Mouse (Mus musculus) brain, embryonic 18.5 days (tissue): ENCODE results near the gene Gsg1.

Source experiments
- DNase-seq: peaks from one replicate; pipeline ENCODE4 v3.0.0-alpha.2; 2012; ENCODE audit warnings: low read depth, low spot score

Gsg1 gene

DNA sequence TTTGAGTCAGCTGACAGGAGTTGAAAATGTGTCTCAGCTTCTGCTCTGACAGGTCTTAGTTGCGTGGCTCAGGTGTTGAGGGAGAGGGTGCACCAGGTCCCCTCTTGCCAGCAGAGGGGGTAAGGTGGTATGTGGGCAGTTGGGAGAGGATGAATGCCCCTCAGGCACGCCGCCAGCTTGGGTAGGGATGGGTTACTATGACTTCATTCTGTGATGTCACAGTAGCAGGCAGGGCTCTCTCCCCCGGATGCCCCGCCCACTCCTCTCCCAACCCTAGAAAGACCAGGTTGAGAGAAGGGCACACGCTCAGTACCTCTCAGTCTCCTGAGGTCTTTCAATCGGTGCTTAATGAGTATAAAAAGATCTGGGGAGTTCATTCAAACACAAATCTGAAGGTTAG, at the start of gene Gsg1:
Gene Gsg1, minus strand, starts transcription at position 199 of the 400 bp plus-strand sequence.
- no peak for DNase-seq

DNA sequence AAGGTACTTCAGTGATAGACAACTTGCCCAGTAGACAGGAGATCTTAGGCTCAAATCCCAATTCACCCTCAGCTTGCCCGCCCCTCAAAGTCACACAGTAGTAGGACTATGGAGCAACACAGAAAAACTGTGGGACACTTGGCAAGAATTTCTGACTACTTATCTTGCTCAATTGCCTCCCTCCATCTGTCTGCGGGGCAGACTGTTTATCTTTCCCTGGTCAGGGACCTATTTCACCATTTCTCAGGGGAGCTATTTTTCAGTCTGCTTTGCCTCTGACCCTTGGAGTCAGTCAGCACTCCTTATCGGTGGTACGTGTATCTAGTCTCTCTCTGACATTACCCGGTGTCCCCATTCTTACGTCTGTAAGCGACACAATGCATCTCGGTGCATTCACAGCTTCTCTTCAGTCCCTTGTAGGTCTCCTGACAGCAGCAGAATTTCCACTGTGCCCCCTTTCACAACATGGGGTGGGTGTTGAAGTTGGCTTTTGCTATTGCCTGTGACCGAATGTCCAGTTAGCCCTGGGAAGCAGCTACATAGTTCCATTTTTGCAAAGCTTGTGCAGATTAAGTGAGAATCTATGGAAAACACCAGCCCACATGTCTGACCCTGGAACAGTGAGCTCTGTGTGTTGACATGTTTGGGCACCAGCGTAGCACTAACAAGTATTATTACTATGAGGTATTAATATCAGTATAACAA, 48.4 kb upstream of the Gsg1 start:
- DNase-seq, result no peak

DNA sequence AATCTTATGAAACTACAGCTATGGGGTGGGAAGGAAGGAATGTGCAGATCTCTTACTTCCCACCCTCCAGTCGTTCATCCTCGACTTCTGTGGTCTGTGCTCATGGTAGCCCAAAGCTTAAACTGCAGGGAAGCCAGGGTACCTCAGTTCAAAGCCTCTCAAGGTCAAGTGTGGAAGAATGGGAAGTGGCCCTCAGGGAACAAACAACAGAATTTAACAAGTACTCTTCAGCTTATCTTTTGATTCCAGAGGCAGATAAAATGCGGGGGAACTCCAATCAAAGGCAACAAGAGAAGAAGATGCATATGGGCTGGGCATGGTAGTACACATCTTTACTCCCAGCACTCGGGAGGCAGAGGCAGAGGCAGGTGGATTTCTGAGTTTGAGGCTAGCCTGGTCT, 46.3 kb upstream of the Gsg1 start:
- no peak for DNase-seq

DNA sequence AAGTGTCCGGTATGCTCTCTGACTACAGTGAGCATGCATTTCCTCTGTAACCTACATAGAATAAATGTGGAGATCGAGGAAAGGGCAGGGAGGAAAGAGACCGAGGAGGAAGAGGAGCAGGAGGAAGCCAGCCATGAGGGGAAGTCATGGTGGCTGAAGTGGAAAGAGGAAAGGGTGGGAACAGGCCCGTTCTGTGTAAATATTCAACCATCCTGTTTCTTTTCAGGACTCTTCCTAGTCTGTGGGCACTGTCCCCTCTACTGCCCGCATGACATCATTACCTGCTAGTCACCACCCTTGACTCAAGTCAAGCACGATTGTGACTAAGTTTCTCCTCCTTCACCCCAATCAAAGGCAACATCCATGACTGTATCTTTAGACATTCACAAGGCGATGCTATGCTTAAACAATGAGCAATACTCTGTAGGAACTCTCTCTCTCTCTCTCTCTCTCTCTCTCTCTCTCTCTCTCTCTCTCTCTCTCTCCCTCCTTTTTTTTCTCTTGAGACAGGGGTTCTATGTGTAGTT, 44.9 kb upstream of the Gsg1 start:
- DNase-seq, result no peak

DNA sequence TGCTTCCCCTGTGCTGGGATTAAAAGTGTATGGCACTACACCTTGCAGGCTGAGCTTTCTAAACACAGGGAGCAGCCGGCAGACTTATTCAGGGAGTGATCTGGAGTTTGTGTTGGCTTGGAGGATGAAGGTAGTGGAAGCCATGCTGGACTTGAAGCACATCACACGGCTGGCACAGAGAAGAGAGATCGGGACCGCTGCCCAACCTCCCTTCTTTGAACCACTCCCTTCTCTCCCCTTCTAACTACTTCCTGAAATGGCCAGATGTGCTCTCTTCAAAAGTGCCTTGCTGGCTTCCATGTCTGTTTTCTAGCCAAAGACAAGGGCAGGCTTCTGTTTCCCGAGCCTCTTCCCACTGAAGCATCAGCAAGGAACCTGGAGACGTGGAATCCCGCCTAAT, 43.4 kb upstream of the Gsg1 start:
- no peak for DNase-seq

DNA sequence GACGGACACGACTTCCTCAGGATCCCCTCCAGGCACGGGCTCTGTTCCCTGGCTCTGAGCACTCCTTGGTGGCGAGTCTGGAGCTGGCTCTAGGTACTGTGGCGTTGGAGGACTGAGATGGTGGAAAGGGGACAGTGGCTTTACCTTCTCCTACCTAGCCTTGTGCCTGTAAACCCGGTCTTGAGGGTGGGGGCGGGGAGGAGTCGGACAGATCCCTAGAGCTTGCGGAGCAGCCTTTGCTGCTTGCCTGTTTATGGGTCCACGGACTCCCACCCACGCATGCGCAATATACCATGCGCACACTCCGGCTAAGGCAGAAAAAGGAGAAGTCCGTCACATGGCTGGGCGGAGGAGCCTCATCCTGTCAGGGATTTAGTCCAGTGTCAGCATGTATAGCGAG, 42.1 kb upstream of the Gsg1 start:
- DNase-seq, result no peak

DNA sequence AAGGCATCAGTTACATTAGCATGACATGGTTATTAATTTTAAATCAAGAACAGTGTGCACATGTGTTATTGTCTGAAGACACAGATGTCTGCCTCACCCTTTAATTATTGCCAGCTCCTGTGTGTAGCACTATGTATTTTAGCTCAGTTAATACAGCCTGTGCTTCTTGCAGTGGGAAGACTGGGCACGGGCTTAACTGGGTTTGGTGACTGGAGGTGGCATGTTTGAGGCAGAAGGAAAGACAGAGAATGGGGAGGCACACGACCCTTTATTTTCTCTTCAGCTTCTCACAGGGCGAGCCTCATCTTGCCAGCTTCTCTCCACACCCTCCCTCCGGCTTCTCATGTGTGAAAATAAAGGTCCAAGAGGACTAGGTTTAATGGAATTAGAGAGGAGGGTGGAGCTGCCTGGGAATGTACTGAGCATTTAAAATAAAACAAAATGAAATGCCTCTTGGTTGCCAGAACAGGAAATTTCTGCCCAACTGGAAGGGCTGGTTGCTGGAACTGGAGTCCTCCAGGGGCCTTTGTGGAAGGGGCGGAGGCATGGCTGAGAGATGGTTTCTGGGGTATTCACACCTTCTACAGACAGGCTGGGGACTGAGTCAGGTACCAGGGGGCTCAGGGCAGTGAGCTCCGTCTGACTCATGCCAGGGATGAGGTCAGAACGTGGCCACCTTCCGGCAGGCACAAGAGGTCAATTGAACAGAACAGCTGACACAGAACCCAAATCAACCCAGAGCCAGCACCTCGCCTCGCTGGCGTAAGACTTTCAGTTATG, 41.1 kb upstream of the Gsg1 start:
- no peak for DNase-seq

DNA sequence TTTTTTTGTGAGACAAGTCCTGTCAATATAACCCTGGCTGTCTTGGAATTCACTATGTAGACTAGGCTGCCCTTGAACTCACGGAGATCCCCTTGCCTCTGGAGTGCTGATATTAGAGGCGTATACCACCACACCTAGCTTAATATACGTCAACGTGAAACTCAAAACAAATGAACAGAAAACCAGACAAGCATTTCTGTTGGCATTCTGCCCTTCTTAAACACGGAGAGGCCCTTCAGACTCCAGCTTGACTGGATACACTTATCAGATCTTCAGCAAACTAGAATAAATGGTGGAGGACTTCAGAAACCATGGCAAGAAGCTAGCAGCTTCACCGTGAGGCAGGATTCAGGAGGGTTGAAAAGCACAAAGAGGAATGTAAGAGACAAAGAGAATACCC, 40.0 kb upstream of the Gsg1 start:
- DNase-seq, result no peak

DNA sequence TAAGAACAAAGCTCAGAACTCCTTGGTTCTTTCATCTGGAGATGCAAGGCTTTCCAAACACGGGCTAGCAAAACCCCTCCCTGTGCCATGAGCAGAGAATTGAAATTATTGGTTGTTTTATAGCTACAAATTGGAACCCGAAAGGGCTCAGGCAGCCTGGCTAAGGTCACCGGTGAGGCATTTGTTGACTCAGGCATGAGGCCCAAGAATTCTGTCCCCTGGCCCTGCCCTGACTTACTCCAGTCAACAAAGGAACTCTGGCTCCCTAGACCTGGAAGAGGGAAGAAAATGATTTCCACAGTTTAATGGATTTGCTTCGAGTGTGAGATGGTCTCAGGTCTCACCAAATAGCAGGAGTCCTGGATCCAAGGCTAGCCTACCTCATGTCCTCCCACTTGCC, 38.2 kb upstream of the Gsg1 start:
- no peak for DNase-seq

DNA sequence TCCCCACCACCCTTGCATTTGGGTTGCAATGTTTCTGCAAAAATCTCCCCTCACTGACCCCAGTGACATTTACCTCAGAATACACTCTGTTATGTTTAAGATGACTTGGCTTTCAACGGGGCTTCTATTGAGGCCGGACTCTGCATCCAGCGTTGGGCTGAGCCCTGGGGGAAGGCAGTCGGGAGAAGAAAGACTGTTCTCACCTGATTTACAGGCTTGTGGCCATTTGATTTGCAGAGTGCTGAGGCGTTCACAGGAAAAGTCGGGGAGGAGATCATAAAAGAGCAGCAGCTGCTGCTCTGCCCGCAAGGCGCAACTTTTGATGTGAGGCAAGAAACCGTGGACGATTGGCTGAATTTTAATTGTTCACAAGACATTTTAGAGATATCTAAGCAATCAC, 25.7 kb upstream of the Gsg1 start:
- no peak for DNase-seq

DNA sequence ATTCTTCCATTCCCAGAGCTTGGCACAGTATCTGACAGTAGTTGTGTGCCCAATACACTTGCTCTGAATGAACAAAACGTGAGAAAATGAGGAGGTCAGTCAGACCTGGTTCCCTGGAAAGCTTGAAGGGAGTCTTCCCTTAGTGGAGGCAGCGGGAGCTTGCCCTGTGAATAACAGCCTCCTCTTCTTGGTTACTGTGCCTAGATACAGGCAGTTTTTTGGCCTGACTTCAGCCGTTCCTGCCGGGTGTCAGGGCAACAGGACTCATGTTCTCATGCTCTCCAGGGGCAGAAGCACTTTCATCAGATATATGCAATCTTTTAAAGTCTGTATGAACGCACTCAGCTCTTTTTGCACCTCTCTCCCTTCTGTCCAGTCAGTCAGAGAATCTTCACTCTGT, 25.1 kb upstream of the Gsg1 start:
- DNase-seq, result no peak

DNA sequence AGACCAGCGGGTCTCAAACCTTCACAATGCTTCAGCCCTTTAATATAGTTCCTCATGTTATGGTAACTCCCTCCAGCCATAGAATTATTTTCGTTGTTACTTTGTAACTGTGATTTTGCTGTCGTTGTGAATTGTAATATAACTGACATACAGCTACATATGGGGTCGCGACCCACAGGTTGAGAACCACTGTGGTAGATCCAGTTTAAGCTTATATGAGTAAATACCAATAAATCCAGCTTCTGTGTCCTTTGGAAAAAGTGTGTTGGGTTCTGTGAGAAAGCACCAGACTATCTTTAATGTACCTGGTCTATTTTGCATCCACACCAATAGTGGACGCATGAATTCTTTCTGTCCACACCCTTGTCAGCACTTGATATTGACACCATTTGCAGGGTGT, 24.2 kb upstream of the Gsg1 start:
- DNase-seq, result no peak

DNA sequence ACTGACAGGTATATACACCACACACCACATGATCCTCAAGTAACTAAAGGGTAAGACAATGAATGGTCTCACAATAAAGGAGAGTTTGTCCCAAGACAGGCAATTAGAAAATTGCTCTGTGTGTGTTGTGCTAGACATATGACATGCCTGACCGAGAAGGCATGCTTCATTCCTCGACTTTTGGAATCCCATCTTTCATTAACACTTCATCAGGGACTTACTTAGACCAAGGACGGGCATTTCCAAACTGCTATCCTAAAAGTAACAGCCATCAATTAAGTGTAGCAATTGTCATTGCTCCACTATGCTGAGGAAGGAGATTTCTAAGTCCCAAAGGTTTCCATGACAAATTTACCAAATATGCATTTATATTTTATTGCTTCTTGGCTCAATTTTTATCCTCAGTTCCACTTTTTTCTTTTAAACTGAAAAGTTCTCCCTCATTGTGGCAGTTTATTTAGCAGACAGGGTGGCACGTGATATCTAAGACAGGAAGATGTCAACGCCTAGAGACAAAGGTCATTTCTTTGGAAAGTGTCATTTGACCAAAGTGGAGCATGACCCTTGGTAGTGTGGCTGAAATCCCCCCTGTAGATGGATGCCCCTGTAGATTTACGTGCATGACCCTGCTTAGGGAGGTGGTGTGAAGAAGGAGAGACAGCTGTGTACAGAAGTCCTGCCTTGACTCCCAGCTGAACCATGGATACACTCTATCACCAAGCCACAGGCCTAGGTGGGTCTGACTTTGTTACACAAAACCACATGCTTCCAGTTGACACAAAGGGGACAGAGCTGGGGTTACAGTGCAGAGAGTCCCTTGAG, 22.5 kb upstream of the Gsg1 start:
- DNase-seq, result no peak

DNA sequence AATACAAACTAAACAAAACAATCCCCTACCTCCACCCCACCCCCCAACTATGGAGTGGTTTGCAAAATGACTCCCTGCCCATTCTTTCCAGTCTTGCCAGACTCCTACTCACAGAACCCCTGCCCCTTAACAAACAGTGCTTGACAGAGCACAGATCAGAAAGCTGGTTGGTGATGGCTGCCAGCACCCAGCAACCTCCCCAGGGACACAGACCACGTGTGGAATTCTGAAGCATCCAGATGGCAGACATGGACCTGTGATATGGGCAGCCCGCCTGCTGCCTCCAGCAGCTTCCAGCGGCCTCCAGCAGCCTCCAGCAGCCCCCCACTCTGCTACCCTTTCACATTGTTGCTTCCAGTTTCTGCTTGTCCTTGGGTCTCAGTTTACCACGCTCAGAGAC, 21.1 kb upstream of the Gsg1 start:
- DNase-seq, result no peak

DNA sequence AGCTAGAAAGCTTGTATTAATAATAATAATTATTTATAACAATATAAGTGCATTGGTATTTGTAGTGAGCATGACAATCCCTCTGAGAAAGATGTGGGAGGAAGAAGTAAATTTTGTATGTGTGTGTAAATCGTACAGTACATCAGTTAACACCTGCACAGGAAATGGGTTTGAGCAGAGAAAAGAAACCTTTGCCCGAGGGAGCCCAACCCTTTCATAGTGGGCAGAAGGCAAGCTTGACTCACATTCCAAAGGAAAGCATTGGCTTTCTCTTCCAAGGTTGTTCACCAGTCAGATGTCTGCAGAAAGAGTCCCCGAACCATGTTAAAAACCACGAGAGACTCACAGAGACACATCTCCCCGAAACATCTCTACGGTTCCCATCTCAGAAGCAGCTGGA, 18.9 kb upstream of the Gsg1 start:
- no peak for DNase-seq

DNA sequence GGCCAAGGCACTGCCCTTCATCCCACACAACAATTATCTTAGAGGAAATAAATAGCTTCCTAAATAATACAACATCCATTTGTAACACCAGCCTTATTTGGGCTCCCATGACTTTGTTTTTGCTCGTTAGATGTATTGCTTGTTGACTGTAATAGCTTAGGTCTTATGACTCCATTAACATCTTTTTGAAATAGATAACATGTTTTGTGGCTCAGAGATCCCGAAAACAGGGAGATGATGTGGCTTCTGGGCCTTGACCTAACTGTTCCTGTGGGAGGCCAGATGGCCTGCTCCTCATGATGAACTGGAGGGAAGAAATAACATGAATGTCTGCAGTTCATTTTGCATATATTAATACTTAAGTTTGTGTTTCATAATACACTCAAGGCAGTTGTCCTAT, 17.6 kb upstream of the Gsg1 start:
- DNase-seq, result no peak

DNA sequence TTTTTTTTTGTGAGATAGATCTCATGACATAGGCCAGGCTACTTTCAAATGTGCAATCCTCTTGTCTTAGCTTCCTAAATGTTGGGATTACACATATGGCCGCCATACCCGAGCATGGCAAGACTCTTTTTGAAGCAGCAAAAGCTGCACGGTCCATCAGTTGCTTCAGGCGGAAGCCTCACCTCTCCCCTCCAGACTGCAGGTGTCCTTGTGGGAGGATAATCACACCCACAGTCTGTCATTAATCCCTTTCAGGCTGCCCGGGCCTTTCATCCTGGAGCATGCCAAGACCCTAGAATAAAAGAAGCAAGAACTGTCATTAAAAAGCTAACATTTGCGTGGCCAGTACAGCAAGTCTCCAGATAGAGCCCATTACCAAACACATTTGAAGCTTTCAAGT, 15.5 kb upstream of the Gsg1 start:
- no peak for DNase-seq

DNA sequence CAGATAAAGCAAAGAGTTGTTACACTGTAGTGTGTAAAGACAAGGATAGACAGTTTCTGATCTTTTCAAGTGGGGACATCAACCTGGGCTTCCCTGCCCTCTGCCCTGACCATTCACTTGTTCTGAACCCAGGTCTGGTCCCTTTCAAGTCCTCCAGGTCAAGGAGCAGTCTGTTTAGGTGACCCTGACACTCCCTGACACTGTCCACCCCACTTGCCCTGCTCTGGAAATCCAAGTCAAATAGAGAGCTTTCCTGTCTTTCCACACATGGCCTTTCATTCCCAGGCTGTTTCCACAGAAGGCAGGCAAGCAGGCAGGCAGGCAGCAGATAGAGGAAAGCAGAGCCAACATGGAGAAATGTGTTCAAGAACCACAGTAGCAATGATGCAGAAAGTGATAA, 14.2 kb upstream of the Gsg1 start:
- no peak for DNase-seq

DNA sequence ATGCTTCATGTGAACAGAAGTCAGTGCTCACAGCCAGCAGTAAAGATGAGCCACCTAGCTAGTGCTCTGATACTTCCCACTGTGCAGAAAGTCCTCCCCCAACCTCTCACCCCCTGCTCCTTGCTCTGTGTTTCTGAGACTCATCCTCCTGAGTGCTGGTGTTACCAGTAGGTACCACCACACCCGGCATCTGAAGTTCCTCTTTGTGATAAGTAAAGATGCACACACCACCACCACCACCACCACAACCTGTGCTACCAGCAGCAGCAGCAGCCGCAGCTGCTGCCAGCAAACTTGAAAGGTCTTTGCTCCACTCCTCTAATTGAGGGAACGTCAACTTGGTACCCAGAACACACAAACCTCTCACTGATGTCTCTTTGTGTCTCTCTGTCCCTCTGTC, 13.1 kb upstream of the Gsg1 start:
- no peak for DNase-seq

DNA sequence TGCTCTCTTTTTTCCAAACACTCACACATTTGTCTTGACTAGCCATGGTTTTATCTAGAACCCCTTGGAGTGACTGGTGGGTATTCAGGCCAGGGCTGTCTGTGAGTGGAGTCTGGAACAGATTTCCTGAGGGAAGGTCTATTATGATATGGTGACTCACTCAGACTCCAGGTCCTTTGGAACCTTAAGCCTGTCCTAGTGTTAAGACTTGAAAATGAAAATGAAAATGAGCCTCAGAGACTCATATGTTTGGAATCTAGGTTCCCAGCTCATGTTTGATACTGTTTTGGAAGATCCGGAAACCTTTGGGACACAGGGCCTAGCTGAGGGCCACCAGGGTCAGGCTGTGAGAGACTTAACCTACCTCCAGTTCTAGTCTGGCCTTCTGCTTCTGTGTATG, 11.9 kb upstream of the Gsg1 start:
- DNase-seq, result no peak

DNA sequence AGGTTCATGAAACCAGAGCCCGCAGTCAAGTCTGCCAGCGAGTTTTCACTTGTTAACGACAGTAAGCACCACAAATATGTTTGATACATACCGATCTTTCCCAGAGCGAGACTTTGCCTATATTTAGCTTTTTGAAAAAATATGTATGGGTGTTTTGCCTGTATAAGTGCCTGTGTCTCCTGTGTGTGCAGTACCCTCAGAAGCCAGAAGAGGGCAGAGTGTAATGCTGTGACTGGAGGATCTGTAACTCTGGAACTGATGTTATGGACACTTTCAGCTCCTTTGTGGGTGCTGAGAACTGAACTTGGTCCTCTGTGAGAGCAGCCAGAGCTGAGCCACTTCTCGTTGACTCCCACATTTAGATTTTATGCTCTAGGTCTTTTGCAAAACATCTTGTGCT, 10.0 kb upstream of the Gsg1 start:
- no peak for DNase-seq

DNA sequence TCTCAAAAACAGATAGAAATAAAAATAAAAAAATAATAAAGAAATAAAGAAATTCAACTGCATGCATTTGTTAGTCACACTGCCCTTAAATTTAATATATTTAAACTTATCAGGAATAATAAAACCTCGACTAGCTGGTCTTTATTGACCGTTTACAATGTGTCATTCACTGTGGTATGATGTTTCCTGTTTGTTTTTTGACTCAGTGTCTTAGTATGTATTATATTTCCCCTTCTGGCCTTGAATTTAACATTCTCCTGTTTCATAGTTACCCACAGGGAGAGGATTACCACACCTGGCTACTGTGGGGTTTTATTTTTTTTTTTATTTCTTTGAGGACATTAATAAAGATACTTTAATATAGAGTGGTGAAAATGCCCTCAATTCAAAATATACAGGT, 8.4 kb upstream of the Gsg1 start:
- DNase-seq, result no peak
